Mouse (Mus musculus) heart, adult 2 months (tissue): ENCODE results near the gene Fam89b.
A peak's percentile ranks its signal among the peaks of the same experiment; 100 is the strongest.

ENCODE experiments used
- CTCF ChIP-seq: fragments of 200-600 bp; IDR thresholded peaks from 2 replicates; pipeline ENCODE4 v1.8.1; 2022; ENCODE audit warnings: antibody characterized with exemption, mild to moderate bottlenecking, moderate library complexity
- EP300 ChIP-seq: fragments of 200-500 bp; IDR thresholded peaks from 2 replicates; pipeline ENCODE4 v1.6.1; 2011; ENCODE audit warnings: low read depth, low read length, control low read depth; ENCODE audit not compliant: insufficient read depth

GRCm38 (mm10) chr19:5725029-5725707, 4.3 kb downstream of the Fam89b start:
- TF ChIP-seq CTCF (no peak), EP300 (0 out of 2 replicates have a peak, but pooled peaks have one; percentile 30)
